Mouse (Mus musculus): ENCODE measurements around the gene St6galnac6. TPM values are rescaled to one million over a fixed set of nuclear protein-coding genes. Genes with fewer than 3 reads are reported as not detected.

St6galnac6 gene
- polyA plus RNA-seq, 1 experiment from 2014 or later, result 12.2 TPM

- H3K4me3 ChIP-seq (ENCODE audit: control insufficient read depth in 1 of 2, insufficient read depth in 1 of 2, low read depth in 1 of 2, low read length in 2 of 2), result peak overlapping the region; percentile 74 to 80
- H3K4me1 ChIP-seq (ENCODE audit: control insufficient read depth in 2 of 2, insufficient read depth in 2 of 2, low read length in 2 of 2), result peaks cover 25 to 40% of the 10 kb centered on the region in 2 experiments
- H3K36me3 ChIP-seq (ENCODE audit: control insufficient read depth, insufficient read depth, low read length), result peaks cover 11% of the 10 kb centered on the region
- WGBS, result 3% methylated on average over 25 of the region's 25 CpGs
- peak; percentile 79 for ATAC-seq (ENCODE audit: insufficient number of reproducible peaks, insufficient read depth, low FRiP score, low read depth)
- H3K4me2 ChIP-seq (ENCODE audit: low read length), result peak overlapping the region; percentile 80
- H3K27me3 ChIP-seq (ENCODE audit: control insufficient read depth, insufficient read depth, low read length), result no peaks in the 10 kb centered on the region
- peak overlapping the region; percentile 88 to 91 for H3K27ac ChIP-seq (replicated peaks in 1 of 2; ENCODE audit: control insufficient read depth in 1 of 2, insufficient read depth in 1 of 2, low read depth in 2 of 2, low read length in 2 of 2)
- H3K9me3 ChIP-seq (ENCODE audit: control insufficient read depth, low read length), result no peaks in the 10 kb centered on the region
- peak overlapping the region; percentile 80 for H3K9ac ChIP-seq (ENCODE audit: low read length)
Measured at GRCm38 (mm10) chr2:32608141-32608777, 8.8 kb downstream of the St6galnac6 start.

GRCm38 (mm10) chr2:32608778-32609435 lies 9.4 kb downstream of the St6galnac6 start:
- H3K27ac ChIP-seq (replicated peaks in 1 of 2; ENCODE audit: control insufficient read depth in 1 of 2, insufficient read depth in 1 of 2, low read depth in 2 of 2, low read length in 2 of 2), result peak overlapping the region; percentile 88 to 91
- H3K4me2 ChIP-seq (ENCODE audit: low read length), result peak overlapping the region; percentile 80
- H3K4me3 ChIP-seq (ENCODE audit: control insufficient read depth in 1 of 2, insufficient read depth in 1 of 2, low read depth in 1 of 2, low read length in 2 of 2), result peak overlapping the region; percentile 74 to 80
- H3K9me3 ChIP-seq (ENCODE audit: control insufficient read depth, low read length), result no peaks in the 10 kb centered on the region
- no peaks in the 10 kb centered on the region for H3K27me3 ChIP-seq (ENCODE audit: control insufficient read depth, insufficient read depth, low read length)
- peak; percentile 45 for ATAC-seq (ENCODE audit: insufficient number of reproducible peaks, insufficient read depth, low FRiP score, low read depth)
- WGBS, result 34% methylated on average over 18 of the region's 18 CpGs
- peaks cover 15% of the 10 kb centered on the region for H3K36me3 ChIP-seq (ENCODE audit: control insufficient read depth, insufficient read depth, low read length)
- peaks cover 25 to 44% of the 10 kb centered on the region in 2 experiments for H3K4me1 ChIP-seq (ENCODE audit: control insufficient read depth in 2 of 2, insufficient read depth in 2 of 2, low read length in 2 of 2)
- peak overlapping the region; percentile 80 for H3K9ac ChIP-seq (ENCODE audit: low read length)

GRCm38 (mm10) chr2:32610610-32611229 lies 11.2 kb downstream of the St6galnac6 start:
- no peak for ATAC-seq (ENCODE audit: insufficient number of reproducible peaks, insufficient read depth, low FRiP score, low read depth)
- no peaks in the 10 kb centered on the region for H3K9me3 ChIP-seq (ENCODE audit: control insufficient read depth, low read length)
- H3K4me2 ChIP-seq (ENCODE audit: low read length), result peak overlapping the region; percentile 80
- peak overlapping the region; percentile 39 to 44 for H3K4me3 ChIP-seq (ENCODE audit: control insufficient read depth in 1 of 2, insufficient read depth in 1 of 2, low read depth in 1 of 2, low read length in 2 of 2)
- 9% methylated on average over 23 of the region's 23 CpGs for whole genome bisulfite sequencing
- peaks cover 29% of the 10 kb centered on the region for H3K36me3 ChIP-seq (ENCODE audit: control insufficient read depth, insufficient read depth, low read length)
- H3K27ac ChIP-seq (replicated peaks in 1 of 2; ENCODE audit: control insufficient read depth in 1 of 2, insufficient read depth in 1 of 2, low read depth in 2 of 2, low read length in 2 of 2), result peak overlapping the region; percentile 53 to 63; a peak in 3 of 4 replicates
- peak overlapping the region; percentile 60 for H3K9ac ChIP-seq (ENCODE audit: low read length)
- no peaks in the 10 kb centered on the region for H3K27me3 ChIP-seq (ENCODE audit: control insufficient read depth, insufficient read depth, low read length)
- H3K4me1 ChIP-seq (ENCODE audit: control insufficient read depth in 2 of 2, insufficient read depth in 2 of 2, low read length in 2 of 2), result peaks cover 25 to 44% of the 10 kb centered on the region in 2 experiments

- WGBS, result 70% methylated on average over 26 of the region's 26 CpGs
- H3K4me1 ChIP-seq (ENCODE audit: control insufficient read depth in 2 of 2, insufficient read depth in 2 of 2, low read length in 2 of 2), result peaks cover 25 to 43% of the 10 kb centered on the region in 2 experiments
- H3K36me3 ChIP-seq (ENCODE audit: control insufficient read depth, insufficient read depth, low read length), result peaks cover 43% of the 10 kb centered on the region
- no peaks in the 10 kb centered on the region for H3K27me3 ChIP-seq (ENCODE audit: control insufficient read depth, insufficient read depth, low read length)
- no peak for ATAC-seq (ENCODE audit: insufficient number of reproducible peaks, insufficient read depth, low FRiP score, low read depth)
- no peak overlapping the region for H3K4me2 ChIP-seq (ENCODE audit: low read length)
- no peak overlapping the region for H3K27ac ChIP-seq (replicated peaks in 1 of 2; ENCODE audit: control insufficient read depth in 1 of 2, insufficient read depth in 1 of 2, low read depth in 2 of 2, low read length in 2 of 2)
- H3K9ac ChIP-seq (ENCODE audit: low read length), result no peak overlapping the region
- no peak overlapping the region for H3K4me3 ChIP-seq (ENCODE audit: control insufficient read depth in 1 of 2, insufficient read depth in 1 of 2, low read depth in 1 of 2, low read length in 2 of 2)
- H3K9me3 ChIP-seq (ENCODE audit: control insufficient read depth, low read length), result peaks cover under 1% of the 10 kb centered on the region; the same call in 1 of the 2 replicates
Measured at GRCm38 (mm10) chr2:32612274-32612673, 12.8 kb downstream of the St6galnac6 start.

GRCm38 (mm10) chr2:32617109-32617508 lies 17.6 kb downstream of the St6galnac6 start:
- no peak overlapping the region for H3K27ac ChIP-seq (replicated peaks in 1 of 2; ENCODE audit: control insufficient read depth in 1 of 2, insufficient read depth in 1 of 2, low read depth in 2 of 2, low read length in 2 of 2)
- H3K4me2 ChIP-seq (ENCODE audit: low read length), result no peak overlapping the region
- H3K4me1 ChIP-seq (ENCODE audit: control insufficient read depth in 2 of 2, insufficient read depth in 2 of 2, low read length in 2 of 2), result peaks cover 28 to 35% of the 10 kb centered on the region in 2 experiments
- ATAC-seq (ENCODE audit: insufficient number of reproducible peaks, insufficient read depth, low FRiP score, low read depth), result no peak
- H3K9ac ChIP-seq (ENCODE audit: low read length), result no peak overlapping the region
- no peaks in the 10 kb centered on the region for H3K27me3 ChIP-seq (ENCODE audit: control insufficient read depth, insufficient read depth, low read length)
- no peak overlapping the region for H3K4me3 ChIP-seq (ENCODE audit: control insufficient read depth in 1 of 2, insufficient read depth in 1 of 2, low read depth in 1 of 2, low read length in 2 of 2)
- H3K36me3 ChIP-seq (ENCODE audit: control insufficient read depth, insufficient read depth, low read length), result peaks cover 66% of the 10 kb centered on the region
- WGBS, result 94% methylated on average over 1 of the region's 1 CpGs
- H3K9me3 ChIP-seq (ENCODE audit: control insufficient read depth, low read length), result peaks cover 5% of the 10 kb centered on the region; the same call in 1 of the 2 replicates

GRCm38 (mm10) chr2:32617601-32618000 lies 18.1 kb downstream of the St6galnac6 start:
- peaks cover 28 to 36% of the 10 kb centered on the region in 2 experiments for H3K4me1 ChIP-seq (ENCODE audit: control insufficient read depth in 2 of 2, insufficient read depth in 2 of 2, low read length in 2 of 2)
- H3K9ac ChIP-seq (ENCODE audit: low read length), result no peak overlapping the region
- H3K27me3 ChIP-seq (ENCODE audit: control insufficient read depth, insufficient read depth, low read length), result no peaks in the 10 kb centered on the region
- H3K4me3 ChIP-seq (ENCODE audit: control insufficient read depth in 1 of 2, insufficient read depth in 1 of 2, low read depth in 1 of 2, low read length in 2 of 2), result no peak overlapping the region
- H3K36me3 ChIP-seq (ENCODE audit: control insufficient read depth, insufficient read depth, low read length), result peaks cover 62% of the 10 kb centered on the region
- H3K4me2 ChIP-seq (ENCODE audit: low read length), result no peak overlapping the region
- peaks cover 5% of the 10 kb centered on the region; the same call in 1 of the 2 replicates for H3K9me3 ChIP-seq (ENCODE audit: control insufficient read depth, low read length)
- 92% methylated on average over 4 of the region's 4 CpGs for WGBS
- no peak overlapping the region for H3K27ac ChIP-seq (replicated peaks in 1 of 2; ENCODE audit: control insufficient read depth in 1 of 2, insufficient read depth in 1 of 2, low read depth in 2 of 2, low read length in 2 of 2)
- ATAC-seq (ENCODE audit: insufficient number of reproducible peaks, insufficient read depth, low FRiP score, low read depth), result no peak

- H3K4me1 ChIP-seq (ENCODE audit: control insufficient read depth in 2 of 2, insufficient read depth in 2 of 2, low read length in 2 of 2), result peaks cover 28 to 36% of the 10 kb centered on the region in 2 experiments
- H3K36me3 ChIP-seq (ENCODE audit: control insufficient read depth, insufficient read depth, low read length), result peaks cover 58% of the 10 kb centered on the region
- H3K4me3 ChIP-seq (ENCODE audit: control insufficient read depth in 1 of 2, insufficient read depth in 1 of 2, low read depth in 1 of 2, low read length in 2 of 2), result no peak overlapping the region
- 84% methylated on average over 9 of the region's 9 CpGs for WGBS
- no peak overlapping the region for H3K9ac ChIP-seq (ENCODE audit: low read length)
- no peak for ATAC-seq (ENCODE audit: insufficient number of reproducible peaks, insufficient read depth, low FRiP score, low read depth)
- H3K27me3 ChIP-seq (ENCODE audit: control insufficient read depth, insufficient read depth, low read length), result no peaks in the 10 kb centered on the region
- H3K27ac ChIP-seq (replicated peaks in 1 of 2; ENCODE audit: control insufficient read depth in 1 of 2, insufficient read depth in 1 of 2, low read depth in 2 of 2, low read length in 2 of 2), result no peak overlapping the region
- peaks cover 5% of the 10 kb centered on the region; the same call in 1 of the 2 replicates for H3K9me3 ChIP-seq (ENCODE audit: control insufficient read depth, low read length)
- H3K4me2 ChIP-seq (ENCODE audit: low read length), result no peak overlapping the region
Measured at GRCm38 (mm10) chr2:32618051-32618450, 18.5 kb downstream of the St6galnac6 start.
